Mouse (Mus musculus) right cerebral cortex, adult 18-20 months (tissue): Measurements from ENCODE around the gene Fam155a.
"Not testable (repeated sequence)": the region's sequence is repeated elsewhere in the genome, so short reads cannot be mapped to it uniquely, and the experiment has no call there.

Experiments used
- DNase-seq: peaks from one replicate; pipeline ENCODE4 v3.0.0; 2022; ENCODE audit warnings: mixed read lengths

Gene Fam155a

DNA sequence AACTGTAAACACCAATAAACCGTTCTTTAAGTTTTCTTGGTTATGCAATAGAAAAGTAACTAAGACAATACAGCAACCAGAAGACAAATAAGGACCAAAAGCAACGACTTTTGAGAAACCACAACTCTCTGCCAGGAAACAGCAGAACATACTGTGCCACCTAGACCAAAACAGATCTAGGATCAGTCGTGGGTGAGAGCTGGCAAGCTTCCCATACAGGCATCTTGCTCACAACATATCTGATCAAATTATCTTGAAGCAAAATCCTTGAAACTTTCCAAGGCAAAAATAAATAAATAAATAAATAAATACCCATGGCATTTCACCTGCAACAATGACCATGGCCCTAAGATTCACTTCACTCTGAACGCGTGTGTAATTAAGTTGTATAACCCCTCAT lies 376.3 kb downstream of the Fam155a start:
- peak; percentile 37 for DNase-seq

DNA sequence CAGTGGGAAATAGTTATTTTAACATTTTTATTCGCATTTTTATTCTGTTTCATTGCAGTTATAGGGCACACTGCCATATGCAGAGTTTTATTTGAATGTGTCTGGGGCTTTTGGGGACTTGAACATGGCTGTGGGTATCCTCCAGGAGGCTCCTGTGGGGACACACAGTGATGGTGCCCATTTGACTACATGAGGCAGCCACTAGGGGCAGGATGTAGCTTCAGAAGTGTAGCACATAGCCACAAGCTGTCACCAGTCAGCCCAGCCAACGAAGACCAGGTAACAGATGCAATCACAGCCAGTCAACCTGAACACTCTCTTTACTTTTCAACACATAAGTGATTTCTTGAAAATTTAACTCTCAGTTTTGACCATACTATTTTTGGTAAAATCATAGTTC lies 377.7 kb downstream of the Fam155a start:
- DNase-seq = no peak

DNA sequence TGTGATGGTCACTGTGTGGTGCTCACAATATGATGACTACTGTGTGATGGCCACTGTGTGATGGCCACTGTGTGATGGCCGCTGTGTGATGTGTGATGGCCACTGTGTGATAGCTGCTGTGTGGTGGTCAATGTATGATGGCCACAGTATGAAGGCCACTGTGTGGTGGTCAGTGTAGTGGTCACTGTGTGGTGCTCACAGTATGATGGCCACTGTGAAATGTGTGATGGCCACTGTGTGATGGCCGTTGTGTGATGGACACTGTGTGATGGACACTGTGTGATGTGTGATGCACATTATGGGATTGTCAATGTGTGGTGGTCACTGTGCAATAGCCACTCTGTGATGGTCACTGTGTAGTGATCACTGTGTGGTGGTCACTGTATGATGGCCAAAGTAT lies 380.7 kb downstream of the Fam155a start:
- not testable (repeated sequence) for DNase-seq

DNA sequence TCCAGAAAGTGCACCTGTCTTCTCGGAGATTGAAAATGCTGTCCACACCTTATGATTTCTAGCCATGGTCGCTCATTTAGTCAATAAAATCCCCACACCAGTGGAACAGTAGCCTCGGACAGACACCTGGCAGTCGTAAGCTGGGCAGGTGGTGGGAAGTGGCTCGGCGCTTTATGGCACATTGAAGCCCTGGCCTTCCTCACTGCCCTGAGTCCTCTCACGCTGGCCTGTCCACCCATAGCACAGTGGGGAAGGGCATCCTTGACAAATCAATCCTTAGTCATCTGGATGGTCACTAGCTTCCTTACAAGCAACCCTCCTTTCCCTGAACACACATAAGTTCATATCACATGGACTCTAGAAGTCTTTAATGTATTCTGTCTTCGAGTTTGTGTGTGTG lies 401.8 kb downstream of the Fam155a start:
- no peak for DNase-seq

DNA sequence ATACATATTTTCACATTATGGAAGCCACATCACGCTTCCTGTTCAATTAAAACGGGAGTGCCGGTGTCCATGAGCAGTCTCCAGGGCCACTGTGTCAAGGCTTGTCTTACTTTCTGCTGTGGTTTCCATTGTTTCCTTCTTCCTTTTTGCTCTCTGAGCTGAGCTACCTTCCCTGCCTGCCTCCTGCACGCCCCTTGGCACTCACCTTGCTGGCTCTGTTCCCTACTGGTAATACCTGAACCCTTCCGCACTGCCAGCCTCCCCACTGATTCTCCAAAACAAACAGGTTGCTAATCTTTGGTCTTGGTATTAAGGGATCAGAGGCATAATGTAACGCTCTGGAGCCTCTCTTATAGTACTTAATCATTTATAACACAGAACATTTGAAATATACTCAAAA lies 403.2 kb downstream of the Fam155a start:
- no peak for DNase-seq

DNA sequence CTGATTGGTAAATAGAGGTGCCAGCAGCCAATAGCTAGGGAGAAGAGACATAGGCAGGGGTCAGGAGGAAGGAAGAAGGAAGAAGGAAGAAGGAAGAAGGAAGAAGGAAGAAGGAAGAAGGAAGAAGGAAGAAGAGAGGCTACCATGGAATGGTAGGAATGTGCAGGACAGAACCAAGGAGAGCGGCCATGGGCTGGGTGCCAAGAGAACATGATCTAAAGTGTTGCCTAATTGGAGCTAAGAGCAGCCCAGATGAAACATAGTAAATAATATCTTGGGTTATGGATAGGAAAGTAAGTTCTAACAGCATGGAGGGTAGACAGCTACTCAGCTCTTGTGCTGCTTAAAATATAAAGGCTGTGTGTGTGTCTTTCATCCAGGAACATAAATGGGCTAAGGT lies 405.6 kb downstream of the Fam155a start:
- no peak for DNase-seq

DNA sequence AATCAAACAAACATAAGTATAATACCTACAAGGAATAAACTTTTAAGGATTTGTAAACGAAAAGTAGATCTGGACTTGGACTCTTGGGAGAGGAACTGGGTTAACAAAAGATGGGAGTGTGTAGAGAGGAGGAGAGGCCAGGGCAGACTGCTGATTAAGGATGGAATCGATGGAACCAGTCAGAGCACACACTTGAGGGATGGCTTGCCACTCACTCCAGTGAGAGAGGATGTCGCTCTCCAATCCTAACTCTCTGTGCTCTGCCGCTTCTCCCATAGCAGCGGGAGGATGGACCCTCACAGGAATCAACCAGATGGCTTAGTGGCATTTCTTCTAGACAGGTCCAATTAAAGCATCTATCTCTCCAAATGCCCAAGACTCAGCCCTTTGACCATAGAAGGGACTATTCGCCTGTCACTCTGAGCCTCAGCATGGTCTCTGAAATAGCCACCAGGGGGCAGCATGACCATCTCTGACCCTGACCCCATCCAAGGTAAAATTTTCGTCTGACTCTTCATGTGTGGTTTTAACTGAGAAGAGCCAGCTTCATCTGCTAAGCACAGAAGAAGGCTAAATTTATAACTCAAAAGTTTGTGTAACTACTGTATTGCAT lies 422.3 kb downstream of the Fam155a start:
- no peak for DNase-seq

DNA sequence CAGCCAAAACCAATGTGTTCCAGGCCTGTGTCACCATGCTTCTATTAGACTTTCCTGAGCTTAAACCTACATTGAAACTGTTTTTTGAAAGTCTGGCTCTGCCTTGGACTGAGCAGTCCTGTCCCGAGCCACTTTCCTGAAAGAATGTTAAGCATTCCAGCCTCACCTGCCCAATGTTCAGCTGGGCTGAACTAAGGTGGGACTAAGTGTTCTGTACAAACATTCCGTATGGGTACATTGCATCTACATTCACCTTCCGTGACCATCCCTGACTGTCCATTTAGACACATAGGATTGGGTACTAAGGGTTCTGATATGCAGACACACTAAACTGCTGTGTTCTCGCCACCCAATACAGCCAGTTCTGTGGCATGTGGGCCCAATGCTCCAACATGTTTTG lies 423.8 kb downstream of the Fam155a start:
- DNase-seq = no peak

DNA sequence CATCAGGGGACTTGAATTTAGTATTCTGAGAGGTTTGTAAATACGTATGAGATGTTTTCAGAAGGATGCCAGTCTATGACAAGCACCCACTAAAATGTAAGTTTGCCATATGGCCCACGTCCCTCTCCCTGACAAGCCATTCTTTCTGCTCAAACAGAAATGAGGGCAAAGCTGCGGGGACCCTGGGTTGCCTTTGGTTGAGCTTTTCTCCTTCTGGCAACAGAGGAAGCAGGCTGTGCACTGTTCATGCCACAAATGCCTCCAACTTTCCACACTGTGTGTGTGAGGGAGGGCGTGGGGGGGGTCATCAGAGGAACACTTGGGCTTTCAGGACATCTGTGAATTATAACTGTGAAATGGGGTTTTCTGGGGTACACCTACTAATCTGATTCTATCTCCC lies 426.8 kb downstream of the Fam155a start:
- DNase-seq = no peak

DNA sequence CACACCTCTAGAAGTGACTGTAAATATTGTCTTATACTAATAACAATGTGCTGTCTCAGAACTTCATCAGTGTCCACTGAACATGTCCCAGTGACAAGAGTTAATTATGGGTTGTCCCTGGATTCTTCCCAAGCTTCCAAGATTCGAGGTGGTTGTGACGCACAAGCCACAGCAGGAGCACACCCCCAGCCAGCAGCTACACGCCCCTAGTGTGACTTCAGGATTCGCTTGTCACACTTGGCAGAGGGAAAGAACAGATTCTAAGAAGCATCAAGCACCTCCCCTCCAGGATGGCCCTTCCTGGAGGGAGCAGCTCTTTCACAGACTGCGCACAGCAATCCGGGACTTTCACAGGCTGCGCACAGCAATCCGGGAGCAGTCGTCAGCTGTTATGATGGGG lies 428.0 kb downstream of the Fam155a start:
- no peak for DNase-seq

DNA sequence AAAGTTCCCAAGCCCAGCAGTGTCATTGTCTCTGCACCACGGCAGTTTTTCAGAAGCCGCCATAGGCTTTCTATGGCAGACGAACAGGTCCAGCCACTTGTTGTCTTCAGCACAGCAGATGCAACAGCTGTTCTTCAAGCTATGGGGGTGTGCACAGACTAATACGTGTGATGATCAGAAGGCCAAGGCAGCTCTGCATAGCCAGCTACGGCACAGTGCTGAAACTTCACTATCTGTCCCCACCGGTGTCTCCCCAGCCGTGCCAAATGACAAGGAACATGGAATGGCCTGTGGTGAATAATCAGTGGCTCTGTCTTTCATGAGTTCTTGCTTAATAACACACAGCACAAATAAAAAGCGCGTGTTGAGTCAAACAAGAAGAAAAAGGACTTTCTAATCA lies 428.4 kb downstream of the Fam155a start:
- DNase-seq = no peak

DNA sequence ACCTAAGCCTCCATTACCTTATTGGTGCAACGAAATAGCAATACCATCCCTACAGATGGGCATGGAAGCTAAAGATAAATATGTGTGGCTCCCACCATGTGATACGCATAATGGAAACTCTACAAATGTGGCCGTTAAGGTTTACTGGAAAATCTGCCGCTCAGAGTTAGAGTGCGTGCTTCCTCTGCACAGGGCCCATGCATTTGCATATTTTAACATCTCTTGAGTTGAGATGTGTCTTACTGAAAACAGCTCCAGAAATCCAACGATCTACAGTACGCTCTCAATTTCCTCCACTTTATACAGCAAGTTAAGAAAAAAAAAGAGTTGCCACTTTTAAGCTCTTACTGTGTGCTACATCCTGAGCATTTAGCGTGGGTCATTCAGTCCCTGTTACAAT lies 433.1 kb downstream of the Fam155a start:
- no peak for DNase-seq

DNA sequence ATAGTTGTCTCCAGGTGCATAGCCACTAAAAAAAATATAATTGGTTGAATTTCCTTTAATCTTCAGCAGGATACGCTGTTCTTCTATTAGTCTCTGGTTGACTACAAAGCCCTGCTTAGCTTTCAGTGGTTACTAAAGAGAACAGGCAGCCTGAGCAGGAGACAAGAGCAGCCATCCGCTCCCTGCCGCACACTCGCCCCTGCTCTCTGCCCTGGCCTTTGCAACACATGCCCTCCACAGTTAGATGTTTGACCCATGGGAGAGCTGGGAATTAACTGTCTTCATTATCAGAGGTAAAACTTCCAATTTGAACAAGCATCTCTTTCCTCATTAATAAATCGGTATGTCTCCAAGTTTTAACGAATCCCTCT lies 435.0 kb downstream of the Fam155a start:
- no peak for DNase-seq

DNA sequence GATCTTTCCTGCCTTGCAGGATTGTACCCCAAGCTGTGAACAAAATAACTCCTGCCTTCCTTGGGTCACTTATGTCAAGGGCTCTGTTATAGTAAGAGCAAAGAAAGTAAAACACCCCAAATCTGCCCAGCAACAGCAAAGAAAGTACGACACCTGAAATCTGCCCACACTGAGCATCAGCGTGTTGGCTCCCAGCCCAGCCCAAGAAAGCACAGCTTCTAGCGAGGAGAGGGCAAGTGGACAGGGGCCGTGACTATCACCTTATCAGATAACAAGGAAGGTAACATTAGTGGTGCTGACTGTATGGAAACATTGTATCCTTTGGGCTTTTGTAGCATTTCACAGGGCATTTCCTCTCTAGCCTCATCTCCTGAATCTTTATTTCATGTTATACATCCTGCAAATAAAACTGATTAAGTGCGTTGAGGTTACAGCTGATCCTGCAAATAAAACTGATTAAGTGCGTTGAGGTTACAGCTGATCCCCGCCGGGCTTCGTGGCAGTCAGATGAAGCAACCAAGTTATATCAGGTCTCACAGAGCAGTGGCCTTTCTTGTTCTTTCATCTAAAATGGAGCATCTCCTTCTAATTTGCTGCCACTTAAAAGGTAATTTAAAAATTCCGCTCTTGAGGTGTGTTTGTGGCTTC lies 435.6 kb downstream of the Fam155a start:
- no peak for DNase-seq

DNA sequence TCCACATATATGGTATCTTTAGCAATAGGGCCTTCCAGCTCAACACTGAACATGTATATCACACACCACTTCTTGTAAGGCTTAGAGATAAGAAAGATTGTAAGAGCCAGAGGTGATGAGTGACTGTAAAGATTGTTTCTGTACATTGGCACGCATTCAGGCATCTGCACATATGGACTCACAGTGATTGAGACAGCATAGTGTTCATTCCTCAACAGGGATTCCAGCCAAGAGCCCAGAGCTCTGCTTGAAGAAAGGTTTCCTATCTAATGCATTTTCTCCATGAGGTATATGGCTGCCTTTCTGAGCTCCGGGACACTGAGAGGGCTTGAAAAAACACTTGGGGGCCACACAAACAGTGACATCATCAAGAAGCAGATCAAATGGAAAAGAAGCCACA lies 438.2 kb downstream of the Fam155a start:
- no peak for DNase-seq

DNA sequence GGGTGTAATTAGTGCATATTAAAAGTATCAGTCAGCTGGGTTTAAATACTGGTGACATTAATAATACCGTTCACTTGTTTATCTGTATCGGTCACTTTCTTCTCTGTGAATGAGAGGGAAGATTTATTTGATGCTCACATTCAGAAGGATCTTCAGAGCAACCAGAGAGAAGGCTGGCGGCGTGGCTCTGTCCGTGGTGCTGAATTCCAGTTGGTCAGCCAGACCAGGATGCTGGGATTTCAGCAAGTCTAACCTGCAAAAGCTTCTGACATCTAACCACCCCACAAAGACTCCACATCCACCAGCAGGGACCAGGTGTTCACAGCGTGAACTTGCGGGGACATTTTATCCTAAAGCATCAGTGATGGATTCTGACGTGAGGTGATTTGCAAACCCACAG lies 461.5 kb downstream of the Fam155a start:
- no peak for DNase-seq

DNA sequence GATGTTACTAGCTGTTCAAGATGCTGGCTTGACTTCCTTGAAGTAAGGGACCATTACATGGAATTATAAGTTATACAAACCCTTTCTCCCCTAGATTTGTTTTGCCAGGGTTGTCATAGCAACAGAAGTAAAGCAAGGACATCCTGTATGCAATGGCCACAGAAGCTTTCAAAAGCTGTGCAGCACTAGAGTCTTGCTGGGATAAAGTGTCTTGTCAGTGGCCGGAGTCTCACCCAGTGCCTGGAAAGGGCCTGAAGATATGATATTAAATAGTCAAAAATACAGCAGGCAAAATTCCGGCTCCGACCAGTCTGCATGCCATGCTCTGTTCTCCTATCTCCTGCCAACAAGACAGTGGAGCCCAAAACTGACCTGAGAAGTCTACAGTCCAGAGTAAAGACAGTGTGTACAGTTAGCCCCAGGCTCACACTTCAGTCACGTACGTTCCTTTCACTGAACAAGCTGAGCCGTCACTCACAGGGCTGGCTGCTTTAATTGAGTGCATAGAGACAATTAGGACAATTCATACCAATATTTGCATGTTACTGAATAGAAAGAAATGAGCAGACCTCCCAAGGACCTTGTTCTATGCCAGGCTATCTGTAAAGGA lies 467.3 kb downstream of the Fam155a start:
- no peak for DNase-seq

DNA sequence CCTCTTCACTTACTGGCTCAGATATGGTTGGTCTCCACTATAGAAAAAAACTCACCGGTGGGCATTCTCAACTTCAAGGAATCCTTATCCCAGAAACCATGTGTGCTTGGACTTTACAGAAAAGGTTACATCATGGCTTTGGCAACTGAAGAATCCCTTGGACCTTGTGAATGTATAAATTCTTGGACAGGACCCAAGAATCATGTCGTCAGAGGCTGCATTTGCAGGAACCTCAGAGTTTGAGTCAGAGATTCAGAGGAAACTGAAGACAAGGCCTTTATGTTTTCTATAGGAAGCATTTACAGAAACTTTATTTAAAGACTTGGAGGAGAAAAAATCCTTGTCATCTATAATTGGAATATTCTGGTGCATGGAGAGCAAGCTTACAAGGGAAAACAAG lies 475.9 kb downstream of the Fam155a start:
- DNase-seq = no peak

DNA sequence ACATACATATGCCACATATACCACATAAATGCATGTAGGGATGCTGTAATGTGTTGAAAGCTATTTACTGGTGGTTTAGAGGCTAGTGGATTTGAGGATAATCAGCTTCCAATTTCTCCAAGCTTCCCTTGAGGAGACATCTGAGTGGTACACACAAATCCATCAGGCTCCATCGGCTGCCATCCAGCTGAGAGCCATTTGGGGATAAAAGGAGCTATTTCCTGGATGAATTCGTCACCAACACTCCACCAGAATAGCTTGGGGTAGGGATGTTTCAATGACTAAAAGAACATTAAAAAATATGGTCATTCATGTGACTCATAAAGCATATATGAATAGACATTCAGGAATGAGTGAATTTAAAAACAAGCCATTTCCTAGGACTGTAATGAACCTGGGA lies 478.4 kb downstream of the Fam155a start:
- peak; percentile 9 for DNase-seq

DNA sequence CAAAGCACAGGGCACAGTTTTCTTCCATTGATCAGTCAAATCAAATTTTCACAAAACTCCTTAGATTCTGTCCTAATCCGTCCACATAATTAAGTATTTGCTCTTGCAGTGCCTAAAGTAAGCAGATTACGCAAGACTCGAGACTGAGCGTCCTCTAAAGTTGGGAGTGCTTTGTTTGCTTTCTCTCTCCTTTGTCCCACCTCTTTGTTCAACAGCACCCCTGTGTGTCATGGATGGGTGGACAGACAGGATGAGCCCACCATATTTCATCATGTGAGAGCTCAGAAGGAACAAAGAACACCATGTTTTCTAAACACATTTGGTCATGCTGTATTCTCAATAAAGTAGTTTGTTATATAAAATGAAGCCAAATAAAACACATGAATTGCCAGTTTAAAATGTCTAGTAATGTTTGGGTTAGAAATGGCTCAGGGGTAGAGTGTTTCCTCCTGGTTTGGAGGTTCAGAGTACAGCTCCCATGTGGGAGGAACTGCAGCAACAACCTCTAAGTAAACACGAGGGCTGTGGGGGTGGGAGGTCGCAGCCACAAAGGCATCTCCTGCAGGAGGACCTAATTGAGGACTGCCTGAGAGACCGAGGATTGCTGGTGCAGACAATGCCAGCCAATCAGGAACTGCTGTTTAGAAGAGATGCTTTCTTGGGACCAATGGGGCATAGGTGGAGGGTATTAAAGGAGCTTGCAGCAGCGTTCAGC lies 482.8 kb downstream of the Fam155a start:
- DNase-seq = no peak

DNA sequence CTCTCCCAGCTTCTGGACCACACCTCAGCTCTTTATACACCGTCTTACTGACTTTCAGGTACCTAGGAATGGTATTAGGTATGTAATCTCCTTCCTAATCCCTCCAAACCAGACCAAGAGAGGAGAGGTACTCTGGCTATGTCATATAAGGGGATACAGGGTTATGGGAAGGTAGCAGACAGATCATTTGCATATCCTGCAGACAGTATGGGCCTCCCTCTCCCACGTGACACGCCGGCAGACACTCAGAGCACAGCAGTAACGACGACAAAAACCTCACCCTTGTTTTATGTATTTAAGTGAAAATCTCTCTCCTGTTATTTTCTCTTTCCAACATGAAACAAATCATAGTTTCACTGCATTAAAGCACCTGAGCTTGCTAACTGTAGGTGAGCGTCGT lies 496.8 kb downstream of the Fam155a start:
- DNase-seq = no peak

DNA sequence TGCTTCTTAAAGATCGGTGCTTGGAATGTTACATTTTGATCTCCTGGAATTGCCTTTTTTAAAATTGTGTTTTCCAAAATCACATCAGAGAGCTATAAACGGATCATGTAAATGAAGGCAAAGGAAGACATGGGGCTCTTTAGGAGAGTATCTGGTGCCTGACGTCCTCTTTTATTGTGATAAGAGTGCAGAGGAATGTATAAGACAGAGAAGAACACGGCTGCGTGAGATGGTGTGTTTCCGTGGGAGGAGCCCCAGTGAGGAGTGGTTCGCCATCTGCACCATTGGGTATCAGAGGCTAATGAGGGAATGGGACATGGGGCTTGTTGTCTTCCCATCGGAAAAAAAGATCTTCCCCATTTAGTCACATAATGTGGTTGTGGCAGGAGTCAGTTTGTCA lies 506.6 kb downstream of the Fam155a start:
- no peak for DNase-seq

DNA sequence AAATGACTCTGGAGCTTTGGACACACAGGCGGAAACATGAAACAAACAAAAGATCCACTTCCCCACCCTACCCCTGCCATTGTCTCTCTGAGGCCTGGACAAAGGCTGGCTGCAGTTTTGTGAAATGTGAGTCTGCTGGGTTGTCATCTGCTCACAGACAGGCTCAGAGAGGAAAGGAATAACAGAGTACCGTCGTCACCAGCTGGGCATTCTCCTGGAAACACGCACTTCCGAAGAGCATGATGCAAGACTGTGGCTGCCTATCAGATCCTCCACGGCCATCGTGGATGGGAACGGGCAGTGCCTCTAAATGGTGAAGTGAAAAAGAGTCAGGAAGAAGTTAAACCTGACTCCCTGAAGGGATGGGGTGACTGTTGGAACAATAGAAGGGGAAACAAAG lies 509.4 kb downstream of the Fam155a start:
- DNase-seq = no peak

DNA sequence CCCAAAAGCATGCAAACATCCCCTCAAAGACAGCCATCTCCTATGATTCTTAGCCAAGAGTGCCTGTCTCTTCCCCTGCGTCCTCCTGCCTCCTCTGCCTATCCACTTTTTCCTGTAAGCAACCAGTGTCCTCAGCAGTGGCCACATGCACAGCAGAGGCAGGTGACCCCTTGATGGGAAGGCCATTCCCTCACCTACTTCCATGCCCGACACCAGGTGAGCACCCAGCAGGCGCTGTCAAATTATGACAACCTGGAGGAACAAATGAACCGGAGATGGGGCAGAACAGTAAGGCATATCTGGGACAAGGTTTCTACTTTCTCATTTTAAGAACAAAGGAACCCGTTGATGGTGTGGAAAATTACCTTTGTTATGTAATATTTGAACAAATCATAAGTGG lies 515.6 kb downstream of the Fam155a start:
- no peak for DNase-seq
